Mouse (Mus musculus) lung, adult 18-20 months (tissue): ENCODE results near the gene Fbxo44.

Experiments used
- DNase-seq, 2 experiments: peaks; one replicate each; pipeline ENCODE4 v3.0.0; 2022; ENCODE audit warnings: mixed read lengths in 2 of 2

Gene Fbxo44

DNA sequence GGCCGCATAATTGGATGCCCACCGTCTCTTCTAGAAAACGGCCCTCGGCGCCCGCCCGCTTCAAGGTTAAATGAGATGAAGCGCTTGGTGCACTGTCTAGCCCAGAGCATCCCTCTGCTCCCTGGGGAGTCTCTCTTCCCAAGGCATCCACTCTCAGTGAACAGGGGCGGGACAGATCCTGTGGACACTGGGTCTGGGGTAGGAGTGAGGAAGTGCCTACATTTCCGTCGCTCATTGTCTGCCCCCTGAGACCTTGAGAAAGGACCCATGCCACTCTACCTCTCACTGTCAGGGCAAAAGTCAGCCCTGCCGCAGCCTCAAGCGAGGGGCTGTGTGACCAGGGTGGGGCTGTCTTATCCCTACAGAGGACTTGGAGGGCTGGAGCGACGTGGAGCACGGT, 4.2 kb upstream of the Fbxo44 start:
- DNase-seq, result no peak

DNA sequence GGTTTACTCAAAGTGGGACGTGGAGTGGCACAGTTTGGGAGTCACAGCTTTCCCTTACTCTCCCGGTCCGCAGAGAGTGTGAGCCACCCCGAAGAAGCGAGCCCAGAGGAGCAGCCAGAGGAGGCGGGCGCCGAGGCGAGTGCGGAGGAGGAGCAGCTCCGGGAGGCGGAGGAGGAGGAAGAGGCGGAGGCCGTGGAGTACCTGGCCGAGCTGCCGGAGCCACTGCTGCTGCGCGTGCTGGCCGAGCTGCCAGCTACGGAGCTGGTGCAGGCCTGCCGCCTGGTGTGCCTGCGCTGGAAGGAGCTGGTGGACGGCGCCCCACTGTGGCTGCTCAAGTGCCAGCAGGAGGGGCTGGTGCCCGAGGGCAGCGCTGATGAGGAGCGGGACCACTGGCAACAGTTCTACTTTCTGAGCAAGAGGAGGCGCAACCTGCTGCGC, 3.7 kb upstream of the Fbxo44 start:
- peak; percentile 89 to 92 for DNase-seq

DNA sequence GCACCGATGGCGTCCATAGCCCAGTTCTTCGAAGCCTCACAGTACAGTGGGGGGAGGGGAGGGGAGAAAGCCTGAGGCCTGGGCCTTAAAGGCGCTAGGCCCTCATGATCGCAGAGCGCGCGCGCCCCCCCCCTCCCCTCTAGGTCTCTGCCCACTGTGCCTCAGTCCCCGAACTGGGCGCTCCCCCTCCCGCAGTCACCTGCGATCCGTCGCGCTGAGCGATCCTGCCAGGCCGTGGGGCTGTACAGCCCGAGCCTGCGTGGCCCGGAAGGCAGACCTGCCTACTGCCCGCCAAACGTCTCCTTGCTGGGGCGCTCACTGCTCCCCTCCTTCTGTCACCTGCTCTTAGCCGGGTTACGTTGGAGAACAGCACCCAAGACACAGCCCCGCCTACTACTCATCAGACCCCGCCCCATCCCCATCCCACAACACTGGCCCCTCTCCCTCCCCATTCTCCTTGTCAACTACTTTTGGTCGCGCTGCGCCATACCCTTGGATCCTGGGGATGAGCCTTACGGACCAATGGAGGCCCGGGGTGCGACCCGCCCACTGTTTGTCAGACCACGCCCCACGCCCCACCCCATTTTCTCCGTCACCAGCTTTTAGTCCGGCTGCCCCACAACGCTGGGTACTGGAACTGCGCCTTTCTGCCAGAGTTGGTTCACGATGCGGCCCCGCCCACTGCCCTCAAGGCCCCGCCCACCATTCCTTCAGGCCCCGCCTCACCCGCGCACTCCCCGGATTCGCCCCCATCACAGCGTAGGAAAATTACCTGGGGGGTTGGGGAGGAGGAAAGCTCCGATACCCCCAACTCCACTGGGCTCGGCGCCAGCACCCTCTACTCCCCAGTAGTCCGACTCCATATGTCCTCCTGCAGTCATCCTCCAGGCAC, 492 bp downstream of the Fbxo44 start:
- peak; percentile 95 to 96 for DNase-seq

- no peak for DNase-seq
These were observed 1.6 kb downstream of the Fbxo44 start for GRCm38 (mm10) chr4:148158436-148159348.

- DNase-seq, result no peak
These were observed 5.3 kb downstream of the Fbxo44 start for GRCm38 (mm10) chr4:148154982-148155381.

DNA sequence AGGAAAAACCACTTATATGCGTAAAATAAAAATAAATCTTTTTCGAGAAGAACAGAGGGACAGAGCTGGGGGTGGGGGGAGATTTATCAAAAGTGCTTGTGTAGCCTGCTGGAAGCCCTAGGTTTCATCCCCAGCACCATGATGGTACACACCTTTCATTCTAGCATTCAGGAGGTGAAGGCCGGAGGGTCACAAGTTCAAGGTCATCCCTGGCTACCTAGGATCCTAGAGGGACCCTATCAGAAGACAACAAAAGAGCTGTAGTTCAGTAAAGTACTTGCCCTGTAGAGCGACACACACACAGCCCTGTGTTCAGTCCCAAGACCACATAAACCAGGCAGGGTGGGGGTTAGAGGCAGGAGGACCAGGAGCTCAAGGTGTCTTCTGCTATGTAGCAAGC, 6.3 kb downstream of the Fbxo44 start:
- no peak for DNase-seq

DNA sequence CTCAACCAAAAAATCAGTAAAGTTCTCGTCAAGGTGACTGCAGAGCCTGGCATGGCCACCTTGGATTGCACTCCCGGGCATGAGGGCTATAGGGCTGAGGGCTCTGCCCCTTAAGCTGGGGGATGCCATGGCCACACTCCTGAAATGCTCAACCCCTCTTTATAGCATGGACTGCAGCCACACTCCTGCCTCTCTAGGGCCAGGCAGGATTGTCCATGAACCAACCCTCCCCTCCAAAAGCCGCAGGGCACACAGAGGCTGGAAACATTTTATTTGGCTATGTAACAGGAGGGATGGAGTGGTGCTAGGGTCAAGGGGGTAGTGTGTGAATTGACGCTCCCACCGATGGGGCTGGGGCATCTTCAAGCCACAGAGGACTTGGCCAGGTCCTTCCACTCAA, 7.7 kb downstream of the Fbxo44 start:
- no peak for DNase-seq

DNA sequence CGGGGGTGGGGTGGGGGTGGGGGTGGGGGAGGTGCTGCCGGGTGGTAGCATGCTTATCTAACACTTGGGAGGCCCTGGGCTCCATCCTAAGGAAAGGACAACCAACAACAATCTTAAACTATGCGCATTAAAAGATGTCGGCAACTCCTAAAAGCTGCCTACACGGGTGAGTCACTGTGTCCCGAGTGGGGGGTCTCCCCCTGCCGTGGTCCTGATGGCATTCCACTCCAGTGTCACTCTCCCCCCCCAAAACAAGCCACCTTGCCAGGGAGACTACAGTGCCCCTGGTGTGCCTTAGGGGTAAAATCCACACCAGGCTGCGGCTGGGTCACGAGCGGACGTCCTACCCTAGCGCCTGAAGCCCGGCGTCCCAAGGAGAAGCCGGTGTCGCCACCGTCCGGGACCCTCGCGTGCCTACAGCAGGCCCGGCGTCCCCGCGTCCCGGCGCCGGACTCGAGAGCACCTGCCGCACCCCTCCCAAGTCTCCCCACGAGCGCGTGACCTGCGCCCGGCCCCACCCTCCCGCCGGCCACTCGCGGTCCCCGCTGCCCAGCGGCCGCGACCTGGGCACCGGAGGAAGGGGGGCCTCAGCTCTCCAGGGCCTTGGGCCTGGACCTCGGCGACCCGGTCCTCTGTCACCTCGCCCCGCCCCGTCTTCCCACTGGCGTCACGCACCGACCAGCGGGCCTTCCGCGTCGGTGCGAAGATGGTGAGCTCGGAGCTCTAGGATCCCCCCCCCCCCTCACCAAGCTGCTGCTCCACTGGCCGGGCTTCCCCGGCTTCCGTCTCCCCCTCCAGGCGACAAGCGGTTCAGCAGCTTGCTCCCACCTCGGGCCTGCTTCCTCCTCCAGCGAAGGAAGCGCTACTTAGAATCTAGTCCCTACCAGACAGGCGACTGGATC, 8.8 kb downstream of the Fbxo44 start, which contains the start of gene Fbxo6:
Gene Fbxo6, minus strand, starts transcription at position 874 of the 902 bp plus-strand sequence.
- peak; percentile 90 to 92 for DNase-seq

GRCm38 (mm10) chr4:148150953-148151266, 9.4 kb downstream of the Fbxo44 start:
- no peak for DNase-seq

DNA sequence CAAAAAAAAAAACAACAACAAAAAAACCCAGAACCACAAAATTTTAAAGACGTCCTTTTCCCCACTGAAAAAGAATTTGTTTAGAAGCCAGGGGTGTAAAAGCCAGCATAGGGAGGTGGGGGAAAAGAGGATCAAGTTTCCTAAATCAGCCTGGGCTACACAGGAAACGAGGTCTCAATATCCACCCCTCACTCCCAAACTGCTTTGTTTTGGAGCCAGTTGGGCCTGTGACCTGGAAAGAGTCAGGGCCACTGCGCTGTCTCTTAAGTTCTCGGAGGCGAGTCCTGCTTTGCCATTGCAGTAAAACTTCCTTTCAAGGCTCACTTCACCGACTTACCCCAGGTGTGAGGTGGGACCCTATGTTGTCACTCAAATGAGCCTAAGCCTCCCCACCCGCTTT, 10.0 kb downstream of the Fbxo44 start:
- DNase-seq, result no peak

DNA sequence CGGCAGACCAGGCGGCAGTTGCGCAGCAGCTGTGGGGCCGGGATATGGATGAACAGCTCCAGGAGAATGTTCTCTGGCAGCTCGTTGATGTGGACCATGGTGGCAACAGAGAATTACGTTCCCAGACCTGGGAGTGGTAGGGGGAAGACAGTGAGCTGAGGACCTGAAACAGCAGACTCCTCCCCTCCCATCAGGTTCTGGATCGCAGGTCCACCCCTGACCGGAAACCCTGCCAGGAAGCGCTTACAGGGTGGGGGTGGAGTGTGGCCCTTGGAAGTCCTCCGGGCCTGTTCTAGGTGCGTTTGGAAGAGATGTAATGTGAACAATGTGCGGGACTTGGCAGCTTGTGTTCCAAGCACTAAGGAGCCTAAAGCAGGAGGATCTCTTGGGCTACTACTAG, 10.7 kb downstream of the Fbxo44 start:
- peak; percentile 58 to 76 for DNase-seq

GRCm38 (mm10) chr4:148147714-148148113, 12.6 kb downstream of the Fbxo44 start:
- DNase-seq, result no peak

GRCm38 (mm10) chr4:148143721-148144120, 16.6 kb downstream of the Fbxo44 start:
- DNase-seq, result no peak

GRCm38 (mm10) chr4:148140098-148141011, 19.9 kb downstream of the Fbxo44 start:
- peak; percentile 95 to 96 for DNase-seq

DNA sequence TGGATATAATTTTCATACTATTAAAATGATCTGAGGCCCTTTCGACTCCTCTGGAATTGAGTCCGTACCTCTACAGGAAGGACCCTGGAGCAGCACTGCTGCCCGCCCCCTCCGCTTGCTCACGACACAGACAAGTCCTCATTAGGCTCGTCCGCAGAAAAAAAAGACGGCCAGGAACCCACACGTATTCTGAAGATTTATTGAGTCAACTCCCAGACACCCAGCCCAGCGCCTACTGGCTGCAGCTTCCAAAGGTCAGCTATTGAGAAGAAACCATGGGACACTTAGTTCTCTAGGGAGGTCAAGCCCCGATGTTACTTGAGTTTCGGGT, 20.6 kb downstream of the Fbxo44 start:
- no peak for DNase-seq

GRCm38 (mm10) chr4:148137503-148137902, 22.8 kb downstream of the Fbxo44 start:
- no peak for DNase-seq

GRCm38 (mm10) chr4:148134988-148135387, 25.3 kb downstream of the Fbxo44 start:
- no peak for DNase-seq

DNA sequence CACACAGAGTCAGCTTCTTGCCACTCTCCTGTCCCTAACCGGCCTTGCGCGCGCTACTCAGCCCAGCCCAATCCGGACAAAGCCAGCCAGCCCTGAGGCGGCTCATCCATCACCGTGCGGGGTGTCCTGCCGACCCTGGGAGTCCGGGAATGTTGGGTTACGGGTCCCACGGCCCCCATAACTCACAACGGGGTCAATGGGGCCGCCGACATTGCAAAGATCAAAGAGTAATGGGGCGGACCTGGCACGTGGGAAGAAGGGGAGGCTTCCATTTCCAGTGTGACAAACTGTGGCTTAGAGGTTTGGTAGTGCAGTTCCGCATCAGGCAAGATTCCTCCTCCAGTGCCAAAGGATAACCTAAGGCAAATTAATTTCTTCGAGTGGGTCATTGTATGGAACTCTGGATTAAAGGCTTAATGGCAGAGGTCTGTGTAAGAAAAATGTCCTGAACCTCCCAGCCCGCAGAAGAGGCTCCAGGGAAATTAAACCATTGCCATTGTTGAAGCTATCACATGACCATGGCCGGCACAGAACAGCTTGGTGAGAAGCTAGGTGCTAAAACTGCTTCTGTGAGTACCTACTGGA, 28.7 kb downstream of the Fbxo44 start:
- no peak for DNase-seq

DNA sequence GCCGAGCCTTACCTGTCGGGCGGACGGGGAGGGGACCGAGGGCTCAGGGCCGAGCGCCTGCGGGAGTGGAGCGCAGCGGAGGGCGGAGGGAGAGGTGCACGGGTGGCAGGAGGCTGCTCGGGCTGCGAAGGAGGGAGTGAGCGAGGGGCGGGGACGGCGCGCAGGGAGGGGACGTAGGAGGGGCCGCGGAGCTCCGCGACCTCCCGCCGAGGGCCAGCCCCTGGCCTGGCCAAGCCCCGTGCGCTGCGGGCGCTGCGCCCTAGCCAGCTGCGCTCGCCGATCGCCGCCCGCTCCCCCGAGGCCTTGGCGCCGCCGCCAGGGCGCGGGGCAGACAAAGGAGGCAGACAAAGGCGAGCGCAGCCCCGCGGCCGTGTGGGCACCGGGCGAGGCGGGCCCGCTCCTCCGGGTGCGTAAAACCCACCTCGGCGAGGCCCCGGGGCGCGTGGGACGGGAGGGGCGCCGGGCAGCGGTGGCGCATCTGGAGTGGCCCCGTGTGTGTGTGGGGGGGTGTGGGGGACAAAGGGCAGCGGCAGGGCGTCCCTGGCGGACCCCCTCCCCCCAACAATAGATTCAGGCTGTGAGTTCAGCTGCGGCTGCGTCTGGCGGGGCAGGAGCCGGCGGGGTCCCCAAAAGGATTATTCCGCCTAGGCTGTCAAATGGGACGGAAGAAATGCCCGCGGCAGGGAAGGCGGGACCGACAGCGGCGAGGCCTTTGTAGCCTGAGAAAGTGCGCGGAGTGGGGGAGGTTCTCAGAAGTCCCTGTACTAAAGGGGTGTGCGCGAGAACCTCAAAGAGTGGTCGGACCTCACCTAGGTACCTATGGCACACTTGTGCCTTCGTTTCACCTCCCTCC, 29.5 kb downstream of the Fbxo44 start, which contains the start of gene Draxin:
Gene Draxin, minus strand, starts transcription at position 138 of the 853 bp plus-strand sequence.
- peak; percentile 50 to 60 for DNase-seq

- no peak for DNase-seq
These were observed 30.1 kb downstream of the Fbxo44 start, which contains the start of gene Mad2l2 for GRCm38 (mm10) chr4:148130133-148130532. Mad2l2 (plus strand) TSS chr4:148130384.
